Mouse (Mus musculus) liver, adult 2 months (tissue): ENCODE data around the gene Nr2f2. TPM values are rescaled to one million over a fixed set of nuclear protein-coding genes. Genes with fewer than 3 reads are reported as not detected.

Experiments
- DNase-seq: peaks from one replicate; pipeline ENCODE4 v3.0.0-alpha.2; 2011; ENCODE audit warnings: low read depth, low spot score; ENCODE audit errors: extremely low read depth
- H3K27ac ChIP-seq: fragments of 200-500 bp; replicated peaks from 2 replicates; pipeline ENCODE4 v1.5.1; 2012; ENCODE audit warnings: low read depth, mild to moderate bottlenecking, control low read depth, inconsistent platforms, low read length; ENCODE audit not compliant: insufficient read depth
- H3K27me3 ChIP-seq: fragments of 200-500 bp; 2 replicates; pipeline ENCODE4 v1.6.1; 2012; ENCODE audit warnings: mild to moderate bottlenecking, moderate library complexity, low read length, inconsistent platforms; ENCODE audit not compliant: control insufficient read depth, insufficient read depth
- H3K36me3 ChIP-seq: fragments of 200-500 bp; 2 replicates; pipeline ENCODE4 v1.6.1; 2012; ENCODE audit warnings: low read length, inconsistent platforms; ENCODE audit not compliant: control insufficient read depth, insufficient read depth
- H3K4me1 ChIP-seq: fragments of 200-500 bp; 2 replicates; pipeline ENCODE4 v1.6.1; 2011; ENCODE audit warnings: low read length; ENCODE audit not compliant: control insufficient read depth, insufficient read depth
- H3K4me3 ChIP-seq: fragments of 200-500 bp; 2 replicates; pipeline ENCODE4 v1.5.1; 2011; ENCODE audit warnings: low read depth, mild to moderate bottlenecking, control low read depth, low read length, moderate library complexity; ENCODE audit not compliant: insufficient read depth
- H3K79me2 ChIP-seq: fragments of 200-500 bp; 2 replicates; pipeline ENCODE4 v1.6.1; 2012; ENCODE audit warnings: inconsistent platforms, mild to moderate bottlenecking, low read length, moderate library complexity; ENCODE audit not compliant: control insufficient read depth, insufficient read depth
- H3K9ac ChIP-seq: fragments of 200-500 bp; 2 replicates; pipeline ENCODE4 v1.6.1; 2012; ENCODE audit warnings: low read depth, mild to moderate bottlenecking, control low read depth, inconsistent platforms, low read length
- CTCF ChIP-seq: fragments of 200-500 bp; IDR thresholded peaks from 2 replicates; pipeline ENCODE4 v1.5.1; 2011; ENCODE audit warnings: low read depth, low read length, control low read depth
- POLR2A ChIP-seq: fragments of 200-500 bp; IDR thresholded peaks from 2 replicates; pipeline ENCODE4 v1.6.1; 2011; ENCODE audit warnings: low read length, control low read depth; ENCODE audit not compliant: insufficient read depth; ENCODE audit errors: extremely low read depth
- WGBS: fragments of 180-500 bp; shearing (Covaris S2); methylation state at CpG from one replicate; pipeline ENCODE4 v1.1.7; 2018; 5-methylcytosine and 5-hydroxymethylcytosine counted together
- polyA plus RNA-seq: library from polyadenylated mRNA; depleted of rRNA; stranded (reverse); fragments of >200 nt; gene quantifications from 2 replicates; pipeline ENCODE4 v1.2.3, GENCODE M21; 2012
- total RNA-seq: library from RNA; depleted of rRNA; stranded (reverse); fragments of >200 nt; gene quantifications from 2 replicates; pipeline ENCODE4 v1.2.3, GENCODE M21; 2014

Nr2f2 gene
- total and polyA plus RNA-seq, 2 experiments, result 14.5 to 84.0 TPM

GRCm38 (mm10) chr7:70330761-70331242 is 35.7 kb downstream of the Nr2f2 start:
- 0 out of 2 replicates have a peak, but pooled peaks cover 3% of the 10 kb centered on the region for H3K4me1 ChIP-seq
- no peaks in the 10 kb centered on the region for H3K36me3 ChIP-seq
- TF ChIP-seq POLR2A (no peak), CTCF (no peak)
- H3K79me2 ChIP-seq, result no peaks in the 10 kb centered on the region; the same call in 1 of the 2 replicates
- no peak overlapping the region for H3K27ac ChIP-seq
- WGBS, result 10% methylated on average over 19 of the region's 19 CpGs
- no peak overlapping the region for H3K4me3 ChIP-seq
- no peak overlapping the region for H3K9ac ChIP-seq
- H3K27me3 ChIP-seq, result peaks cover 20% of the 10 kb centered on the region; the same call in 1 of the 2 replicates
- DNase-seq, result no peak

DNA sequence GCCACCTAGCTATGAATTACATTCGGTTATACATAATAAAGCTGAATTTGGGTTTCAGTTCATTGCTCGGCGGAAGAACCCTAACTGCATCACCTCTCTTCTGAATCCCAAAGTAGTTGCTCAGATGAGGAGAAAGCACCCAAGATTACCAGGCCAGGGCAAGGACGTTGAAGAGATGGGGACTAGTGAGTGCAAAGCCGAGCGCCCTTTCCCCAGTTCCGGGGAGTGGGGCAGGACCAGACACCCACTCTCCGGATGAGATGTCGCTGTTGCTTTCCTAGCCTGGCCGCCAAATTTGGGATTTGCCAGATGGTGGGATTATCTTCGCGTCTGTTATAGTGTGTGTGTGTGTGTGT is 36.4 kb downstream of the Nr2f2 start:
- Histone ChIP-seq H3K27me3 (peaks cover 20% of the 10 kb centered on the region; the same call in 1 of the 2 replicates), H3K9ac (no peak overlapping the region), H3K4me3 (no peak overlapping the region), H3K79me2 (no peaks in the 10 kb centered on the region; the same call in 1 of the 2 replicates), H3K27ac (no peak overlapping the region), H3K4me1 (0 out of 2 replicates have a peak, but pooled peaks cover 3% of the 10 kb centered on the region), H3K36me3 (no peaks in the 10 kb centered on the region)
- TF ChIP-seq POLR2A (no peak), CTCF (no peak)
- WGBS, result 28% methylated on average over 12 of the region's 12 CpGs
- DNase-seq, result no peak

DNA sequence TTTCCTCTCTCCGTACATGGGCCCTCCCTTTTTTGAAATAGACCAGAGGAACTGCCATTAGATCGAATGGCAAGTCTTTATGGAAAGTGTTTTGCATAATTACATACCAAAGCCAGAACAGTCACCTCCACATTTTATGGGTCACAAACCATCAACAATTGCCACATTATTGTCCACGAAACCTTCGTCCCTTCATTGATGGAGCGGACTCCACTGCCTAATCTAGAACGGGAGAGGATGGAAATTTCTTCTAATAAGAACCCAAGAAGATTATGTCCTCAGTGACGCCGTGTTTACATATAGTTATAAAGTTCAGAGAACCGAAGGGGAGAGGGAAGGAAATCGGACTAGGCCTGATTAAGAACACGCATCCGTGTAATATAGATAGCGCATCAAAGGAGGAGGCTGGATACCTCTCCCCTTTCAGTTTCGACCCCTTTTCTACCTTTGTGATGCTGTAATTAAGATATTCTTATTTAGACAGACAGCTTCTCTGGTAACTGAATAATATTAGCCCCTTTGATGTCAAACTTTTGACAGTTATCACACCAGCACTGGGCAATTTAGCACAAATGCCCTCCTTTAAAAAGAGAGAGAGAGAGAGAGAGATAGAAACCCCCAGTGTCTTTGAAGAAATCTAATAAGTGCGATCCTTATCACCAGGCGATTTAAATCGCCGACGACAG is 36.9 kb downstream of the Nr2f2 start:
- Histone ChIP-seq H3K4me1 (0 out of 2 replicates have a peak, but pooled peaks cover 3% of the 10 kb centered on the region), H3K9ac (no peak overlapping the region), H3K79me2 (no peaks in the 10 kb centered on the region; the same call in 1 of the 2 replicates), H3K4me3 (no peak overlapping the region), H3K27ac (no peak overlapping the region), H3K27me3 (peaks cover 20% of the 10 kb centered on the region; the same call in 1 of the 2 replicates), H3K36me3 (no peaks in the 10 kb centered on the region)
- TF ChIP-seq CTCF (no peak), POLR2A (no peak)
- DNase-seq, result no peak
- WGBS, result 31% methylated on average over 19 of the region's 19 CpGs

DNA sequence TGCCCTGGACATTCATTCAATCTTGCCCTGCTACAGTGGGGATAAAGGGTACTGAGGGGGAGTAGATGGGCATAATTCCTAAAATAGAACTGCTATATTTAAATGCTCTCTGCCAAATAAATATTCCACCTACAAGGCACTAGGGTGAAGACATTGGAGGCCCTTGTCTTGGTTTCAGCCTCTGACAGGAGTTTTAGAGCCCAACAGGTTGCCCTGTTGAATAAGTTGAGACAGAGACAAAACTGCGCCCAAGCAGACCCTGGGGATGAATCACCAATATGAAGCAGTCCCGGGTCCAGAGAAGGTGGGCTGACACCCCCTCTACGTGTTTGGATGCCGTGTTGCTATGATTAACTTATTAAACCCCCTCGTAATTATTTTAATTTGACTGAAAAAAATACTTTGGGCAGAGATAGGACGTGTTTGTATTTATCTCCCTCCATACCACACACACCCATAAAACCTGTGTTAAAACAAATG is 37.5 kb downstream of the Nr2f2 start:
- H3K27ac ChIP-seq, result no peak overlapping the region
- no peaks in the 10 kb centered on the region; the same call in 1 of the 2 replicates for H3K79me2 ChIP-seq
- no peak overlapping the region for H3K9ac ChIP-seq
- H3K4me3 ChIP-seq, result no peak overlapping the region
- H3K4me1 ChIP-seq, result 0 out of 2 replicates have a peak, but pooled peaks cover 3% of the 10 kb centered on the region
- H3K27me3 ChIP-seq, result peaks cover 20% of the 10 kb centered on the region; the same call in 1 of the 2 replicates
- no peak for TF ChIP-seq POLR2A
- TF ChIP-seq CTCF, result no peak
- no peaks in the 10 kb centered on the region for H3K36me3 ChIP-seq
- no peak for DNase-seq
- 23% methylated on average over 6 of the region's 6 CpGs for WGBS

DNA sequence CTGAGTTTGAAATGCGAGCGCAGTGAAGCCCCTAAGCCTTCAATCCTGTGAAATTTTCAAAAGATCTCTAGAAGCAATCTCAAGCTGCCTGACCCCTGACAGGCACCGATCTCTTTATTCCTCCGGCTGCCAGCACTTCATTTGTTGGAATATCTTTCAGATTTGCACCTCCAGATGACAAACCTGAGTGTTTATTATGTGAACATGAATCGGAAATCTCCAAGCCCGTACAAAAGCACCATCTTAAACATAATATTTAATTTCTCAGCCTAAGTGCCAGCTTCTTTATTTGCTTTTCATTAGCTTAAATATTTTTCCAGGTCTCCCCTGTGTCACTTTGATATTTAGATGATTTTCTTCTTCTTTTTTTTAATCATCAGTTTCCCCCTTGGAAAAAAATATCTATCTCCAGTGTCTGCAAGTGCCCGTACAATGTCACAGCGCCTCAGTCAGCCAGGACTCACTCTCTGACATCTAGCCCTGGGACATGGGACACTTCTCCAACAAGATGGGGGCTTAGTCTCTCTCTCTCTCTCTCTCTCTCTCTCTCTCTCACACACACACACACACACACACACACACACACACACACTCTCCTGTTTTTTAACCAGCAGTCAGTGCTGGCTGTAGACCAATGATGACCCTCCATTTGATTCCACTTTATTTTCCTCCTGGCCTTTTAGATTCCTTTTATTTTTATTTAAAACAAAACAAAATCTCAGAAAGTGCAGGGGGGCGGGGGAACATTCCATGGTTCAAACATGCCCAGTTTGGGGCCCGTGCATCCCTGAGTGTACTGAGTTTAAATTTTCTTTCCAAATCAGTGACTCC is 38.1 kb downstream of the Nr2f2 start:
- TF ChIP-seq POLR2A (no peak), CTCF (no peak)
- no peaks in the 10 kb centered on the region for H3K79me2 ChIP-seq
- no peak for DNase-seq
- peaks cover 17% of the 10 kb centered on the region; the same call in 1 of the 2 replicates for H3K27me3 ChIP-seq
- H3K9ac ChIP-seq, result no peak overlapping the region
- no peak overlapping the region for H3K27ac ChIP-seq
- no peak overlapping the region for H3K4me3 ChIP-seq
- 29% methylated on average over 10 of the region's 10 CpGs for WGBS
- H3K36me3 ChIP-seq, result no peaks in the 10 kb centered on the region
- H3K4me1 ChIP-seq, result 0 out of 2 replicates have a peak, but pooled peaks cover 3% of the 10 kb centered on the region
